31 mouse cellular contexts compared by ENCODE assay signal in the genomic region with DNA sequence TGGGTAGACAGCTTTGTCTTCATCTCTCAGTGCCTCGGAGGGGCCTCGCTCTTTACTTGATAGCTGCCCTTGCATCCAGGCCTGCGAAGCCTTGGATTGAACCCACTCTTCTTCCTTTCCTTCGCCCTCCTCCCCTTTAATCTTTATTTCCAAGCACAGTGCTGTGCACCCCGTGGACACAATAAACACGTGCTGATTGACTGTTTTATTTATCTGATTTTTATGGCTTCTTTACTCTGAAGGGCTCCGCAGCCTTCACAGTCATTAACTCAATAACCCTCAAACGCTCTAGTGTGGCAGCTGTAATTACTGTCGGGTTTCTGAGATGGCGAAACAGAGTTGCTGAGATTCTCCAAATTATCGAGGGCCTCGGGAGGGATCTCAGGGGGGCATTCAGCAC.
A peak's percentile ranks its signal among the peaks of the same experiment; 100 is the strongest.
DNase-seq lines count a peak whose midpoint lies in the region; ATAC-seq lines count a peak whose summit lies in the region.
"Had no signal": no experiment of that assay in that cellular context is flagged by ENCODE, and none has a peak within 500 bp of the region (broad histone marks: within the 10 kb centered on the region; RNA-seq: fewer than 3 reads in every experiment).

No protein-coding gene starts in this region.

- H3K36me3 ChIP-seq in forebrain, embryonic 11.5 days (ENCODE audit: control insufficient read depth, insufficient read depth, low read length), result no peaks in the 10 kb centered on the region
- no peaks in the 10 kb centered on the region for H3K36me3 ChIP-seq in forebrain, embryonic 15.5 days
- H3K36me3 ChIP-seq in forebrain, embryonic 14.5 days (ENCODE audit: control insufficient read depth, insufficient read depth, low read length), result no peaks in the 10 kb centered on the region
- no peaks in the 10 kb centered on the region for H3K36me3 ChIP-seq in neural tube, embryonic 13.5 days
- H3K36me3 ChIP-seq: embryonic facial prominence, embryonic 13.5 days; heart, embryonic 10.5 days; heart, embryonic 15.5 days; intestine, embryonic 15.5 days; midbrain, embryonic 10.5 days; midbrain, embryonic 15.5 days had no signal

- no peak overlapping the region for H3K4me2 ChIP-seq in forebrain, embryonic 11.5 days (ENCODE audit: low read depth, low read length, severe bottlenecking)
- no peak overlapping the region for H3K4me2 ChIP-seq in forebrain, embryonic 15.5 days (replicated peaks)
- no peak overlapping the region for H3K4me2 ChIP-seq in forebrain, embryonic 14.5 days (ENCODE audit: low read length)
- H3K4me2 ChIP-seq in neural tube, embryonic 13.5 days, result no peak overlapping the region
- H3K4me2 ChIP-seq: embryonic facial prominence, embryonic 13.5 days; heart, embryonic 15.5 days; intestine, embryonic 15.5 days; midbrain, embryonic 15.5 days had no signal

- 0 out of 2 replicates have a peak overlapping the region, but pooled peaks have one; percentile 25 for H3K27ac ChIP-seq in forebrain, embryonic 11.5 days (ENCODE audit: low read depth, low read length)
- H3K27ac ChIP-seq in forebrain, embryonic 15.5 days (replicated peaks), result no peak overlapping the region
- H3K27ac ChIP-seq in forebrain, embryonic 14.5 days (ENCODE audit: low read depth, low read length), result no peak overlapping the region
- H3K27ac ChIP-seq in neural tube, embryonic 13.5 days (replicated peaks), result peak overlapping the region; percentile 13; the same call in 1 of the 2 replicates
- H3K27ac ChIP-seq: embryonic facial prominence, embryonic 13.5 days; heart, embryonic 10.5 days; heart, embryonic 15.5 days; intestine, embryonic 15.5 days; kidney, postnatal 0 days; liver, embryonic 14.5 days; midbrain, embryonic 10.5 days; midbrain, embryonic 15.5 days had no signal

- no peak overlapping the region for H3K4me3 ChIP-seq in forebrain, embryonic 11.5 days (ENCODE audit: low read depth, low read length)
- no peak overlapping the region for H3K4me3 ChIP-seq in forebrain, embryonic 15.5 days
- H3K4me3 ChIP-seq in forebrain, embryonic 14.5 days (ENCODE audit: low read depth, low read length), result no peak overlapping the region
- no peak overlapping the region for H3K4me3 ChIP-seq in neural tube, embryonic 13.5 days
- H3K4me3 ChIP-seq: embryonic facial prominence, embryonic 13.5 days; erythroblast, embryonic 14.5 days; heart, embryonic 10.5 days; heart, embryonic 15.5 days; intestine, embryonic 15.5 days; midbrain, embryonic 10.5 days; midbrain, embryonic 15.5 days had no signal

- DNase-seq in forebrain, embryonic 11.5 days (ENCODE audit: low spot score), result no peak
- DNase-seq in embryo, embryonic 10.5 days (ENCODE audit: low spot score), result peak; percentile 36
- DNase-seq in forebrain, embryonic 14.5 days (ENCODE audit: low spot score), result peak; percentile 38
- no peak for DNase-seq in heart, adult 9 months (ENCODE audit: low spot score in 2 of 2)
- no peak for DNase-seq in spleen, adult 12 weeks (ENCODE audit: low spot score)
- no peak for DNase-seq in adrenal gland, adult 2 months
- DNase-seq: adrenal gland, postnatal 25 days; cerebellum, adult 18-20 months; cerebellum, postnatal 10 days; kidney, adult 2 months; kidney, postnatal 4 days; left cerebral cortex, postnatal 4 days; liver; lung, adult 2 months; lung, postnatal 10 days; right cerebral cortex, postnatal 4 days; thymus, adult 2 months; thymus, postnatal 36 days had no signal

- 21% methylated on average over 12 of the region's 12 CpGs for WGBS in forebrain, embryonic 11.5 days
- 8% methylated on average over 12 of the region's 12 CpGs for WGBS in forebrain, embryonic 15.5 days
- 7% methylated on average over 12 of the region's 12 CpGs for WGBS in forebrain, embryonic 14.5 days
- WGBS in neural tube, embryonic 13.5 days, result 8% methylated on average over 12 of the region's 12 CpGs

- no peaks in the 10 kb centered on the region for H3K9me3 ChIP-seq in forebrain, embryonic 11.5 days (ENCODE audit: control insufficient read depth, low read length)
- H3K9me3 ChIP-seq in forebrain, embryonic 15.5 days, result no peaks in the 10 kb centered on the region
- no peaks in the 10 kb centered on the region for H3K9me3 ChIP-seq in forebrain, embryonic 14.5 days (replicated peaks; ENCODE audit: control insufficient read depth, low read length)
- H3K9me3 ChIP-seq in neural tube, embryonic 13.5 days, result no peaks in the 10 kb centered on the region
- H3K9me3 ChIP-seq: embryonic facial prominence, embryonic 13.5 days; heart, embryonic 10.5 days; heart, embryonic 15.5 days; intestine, embryonic 15.5 days; midbrain, embryonic 10.5 days; midbrain, embryonic 15.5 days had no signal

- no peaks in the 10 kb centered on the region for H3K27me3 ChIP-seq in forebrain, embryonic 11.5 days (ENCODE audit: control insufficient read depth, insufficient read depth, low read length)
- H3K27me3 ChIP-seq in forebrain, embryonic 15.5 days, result no peaks in the 10 kb centered on the region
- H3K27me3 ChIP-seq in forebrain, embryonic 14.5 days (replicated peaks; ENCODE audit: control insufficient read depth, insufficient read depth, low read length), result no peaks in the 10 kb centered on the region
- H3K27me3 ChIP-seq in neural tube, embryonic 13.5 days, result no peaks in the 10 kb centered on the region; the same call in 1 of the 2 replicates
- H3K27me3 ChIP-seq: embryonic facial prominence, embryonic 13.5 days; intestine, embryonic 15.5 days; midbrain, embryonic 15.5 days had no signal

- peaks cover 8% of the 10 kb centered on the region for H3K4me1 ChIP-seq in forebrain, embryonic 11.5 days (replicated peaks; ENCODE audit: control insufficient read depth, insufficient read depth, low read length)
- H3K4me1 ChIP-seq in forebrain, embryonic 15.5 days, result peaks cover 7% of the 10 kb centered on the region; the same call in 1 of the 2 replicates
- peaks cover 11% of the 10 kb centered on the region; the same call in 1 of the 2 replicates for H3K4me1 ChIP-seq in forebrain, embryonic 14.5 days (ENCODE audit: control insufficient read depth, insufficient read depth, low read length)
- H3K4me1 ChIP-seq in neural tube, embryonic 13.5 days (replicated peaks), result peaks cover 12% of the 10 kb centered on the region
- H3K4me1 ChIP-seq: embryonic facial prominence, embryonic 13.5 days; intestine, embryonic 15.5 days had no signal

- no peak overlapping the region for H3K9ac ChIP-seq in forebrain, embryonic 11.5 days (ENCODE audit: low read length)
- no peak overlapping the region for H3K9ac ChIP-seq in forebrain, embryonic 15.5 days (replicated peaks)
- H3K9ac ChIP-seq in forebrain, embryonic 14.5 days (ENCODE audit: low read length), result no peak overlapping the region
- H3K9ac ChIP-seq in neural tube, embryonic 13.5 days, result no peak overlapping the region
- H3K9ac ChIP-seq: embryonic facial prominence, embryonic 13.5 days; heart, embryonic 15.5 days; intestine, embryonic 15.5 days; liver, embryonic 14.5 days; midbrain, embryonic 15.5 days had no signal

- ATAC-seq in forebrain, embryonic 11.5 days (replicated peaks; ENCODE audit: low FRiP score), result peak; percentile 66
- no peak for ATAC-seq in forebrain, embryonic 15.5 days (replicated peaks)
- ATAC-seq in forebrain, embryonic 14.5 days, result 0 out of 2 replicates have a peak, but pooled peaks have one; percentile 37
- ATAC-seq in neural tube, embryonic 13.5 days (ENCODE audit: low read depth), result peak; percentile 47; the same call in 1 of the 2 replicates
- ATAC-seq: CD4-positive, CD25-positive, alpha-beta regulatory T cell, adult 4 months; hindbrain, embryonic 16.5 days; intestine, embryonic 15.5 days; midbrain, embryonic 15.5 days had no signal

Comparison
In these comparisons a context has a peak if more than half of its experiments do, and no peak if none do; other contexts are left out.
1. DNase-seq: peak in embryo, embryonic 10.5 days (single experiment) and forebrain, embryonic 14.5 days (single experiment); none in forebrain, embryonic 11.5 days (single experiment), heart, adult 9 months (0 of 2), spleen, adult 12 weeks (single experiment) and adrenal gland, adult 2 months (single experiment).
2. H3K27ac ChIP-seq: peak in forebrain, embryonic 11.5 days (single experiment) and neural tube, embryonic 13.5 days (single experiment); none in forebrain, embryonic 15.5 days (single experiment) and forebrain, embryonic 14.5 days (single experiment).